Mouse (Mus musculus) megakaryocyte, embryonic 14.5 days (primary cell): ENCODE data around the gene Tmod2.

Experiments used
- FLI1 ChIP-seq: IDR thresholded peaks from 2 replicates; pipeline ENCODE4 v1.6.1; 2012; ENCODE audit warnings: low read length, inconsistent platforms, mixed read lengths
- GATA1 ChIP-seq: IDR thresholded peaks from 3 replicates; pipeline ENCODE4 v1.6.1; 2012; ENCODE audit warnings: mixed read lengths, low read length, inconsistent platforms, borderline replicate concordance

DNA sequence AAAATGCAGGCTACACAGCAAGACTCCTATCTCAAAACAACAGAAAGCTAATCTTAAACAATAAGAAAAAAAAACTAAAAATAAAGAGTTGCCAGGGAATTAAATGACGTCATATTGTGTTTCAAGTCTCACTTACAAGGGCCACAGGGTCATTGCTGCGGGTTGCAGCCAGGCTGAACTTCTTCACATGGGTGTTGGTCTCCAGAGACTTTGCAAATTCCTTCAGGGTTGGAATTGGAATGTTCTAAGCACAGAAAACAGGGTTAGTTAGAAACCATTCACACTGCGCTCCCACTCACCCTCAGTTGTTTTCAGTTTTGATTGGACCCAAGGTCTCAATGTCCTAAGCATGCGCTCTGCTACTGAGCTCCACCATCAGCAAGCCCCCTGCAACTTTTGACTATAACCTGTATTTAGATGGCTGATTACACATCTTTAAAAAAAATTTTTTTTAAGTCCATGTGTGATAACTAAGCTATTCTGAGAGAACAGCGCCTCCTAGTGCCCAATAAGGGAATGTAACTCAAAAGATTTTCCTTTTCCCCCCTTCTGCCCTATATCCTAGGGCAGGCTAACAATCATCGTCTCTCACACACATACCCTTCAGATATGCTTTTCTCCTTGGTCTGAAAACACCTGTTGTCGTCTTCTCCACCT is 29.3 kb downstream of the Tmod2 start:
- no peak for TF ChIP-seq GATA1
- TF ChIP-seq FLI1: no peak
